ENCODE assay signal across 23 mouse cellular contexts in genomic region chr6:67045424-67045823, GRCm38 (mm10). TPM values are rescaled to one million over a fixed set of nuclear protein-coding genes. Genes with fewer than 3 reads are reported as not detected.
DNase-seq lines count a peak whose midpoint lies in the region; ATAC-seq and TF ChIP-seq lines count a peak whose summit lies in the region.
"Had no signal": no experiment of that assay in that cellular context is flagged by ENCODE, and none has a peak within 500 bp of the region (broad histone marks: within the 10 kb centered on the region; RNA-seq: fewer than 3 reads in every experiment).

No protein-coding gene starts in this region.

- peak; percentile 63 for DNase-seq in 416B (ENCODE audit: low read depth)
- DNase-seq in MEL (ENCODE audit: low read depth, low spot score): peak; percentile 65
- DNase-seq in heart, adult 11 months: no peak
- DNase-seq in ovary, postnatal 14 days (ENCODE audit: low spot score): no peak
- DNase-seq: adrenal gland, adult 2 months; adrenal gland, postnatal 10 days; adrenal gland, postnatal 36 days; B cell, adult 2 months; cerebellum, adult 11-12 months; cerebellum, adult 2 months; cerebellum, adult 9-10 months; cerebellum, postnatal 10 days; cerebellum, postnatal 25 days; embryo, embryonic 11 days had no signal

- H3K9me3 ChIP-seq in MEL (replicated peaks; ENCODE audit: insufficient read depth, low read length): no peaks in the 10 kb centered on the region
- H3K9me3 ChIP-seq: embryonic facial prominence, embryonic 13.5 days; embryonic facial prominence, embryonic 15.5 days; forebrain, embryonic 10.5 days; forebrain, embryonic 12.5 days had no signal

- TF ChIP-seq EP300 in MEL (IDR thresholded peaks at IDR 0.05; ENCODE audit: low read depth in 1 of 2, low read length in 2 of 2): peak in 1 of 2 experiments; percentile 36; a peak in 1 of 4 replicates

- no peak for TF ChIP-seq CTCF in MEL (IDR thresholded peaks at IDR 0.05 in 2 of 3, conservative IDR thresholded peaks at IDR 0.05 in 1 of 3; ENCODE audit: control insufficient read depth in 1 of 3, insufficient read depth in 1 of 3, low read depth in 2 of 3, low read length in 3 of 3, poor library complexity in 1 of 3, severe bottlenecking in 1 of 3)

- peaks cover 11 to 13% of the 10 kb centered on the region in 2 experiments for H3K4me1 ChIP-seq in MEL (ENCODE audit: control insufficient read depth in 1 of 2, insufficient read depth in 2 of 2, low read length in 2 of 2)

- no peak for TF ChIP-seq RAD21 in MEL (IDR thresholded peaks at IDR 0.05; ENCODE audit: low read depth, low read length)

- H3K9ac ChIP-seq in MEL (ENCODE audit: control insufficient read depth, low read depth, low read length, poor library complexity, severe bottlenecking): peak overlapping the region; percentile 26; the same call in 1 of the 2 replicates
- H3K9ac ChIP-seq: embryonic facial prominence, embryonic 13.5 days; embryonic facial prominence, embryonic 15.5 days; forebrain, embryonic 12.5 days had no signal

- no peak overlapping the region for H3K4me3 ChIP-seq in MEL (ENCODE audit: control insufficient read depth in 1 of 2, insufficient read depth in 1 of 2, low read depth in 2 of 2, low read length in 2 of 2)
- H3K4me3 ChIP-seq: embryonic facial prominence, embryonic 13.5 days; embryonic facial prominence, embryonic 15.5 days; erythroblast, embryonic 14.5 days; forebrain, embryonic 10.5 days; forebrain, embryonic 12.5 days had no signal

- peak overlapping the region; percentile 27; the same call in 1 of the 2 replicates for H3K27ac ChIP-seq in MEL (ENCODE audit: control insufficient read depth, low read depth, low read length)
- H3K27ac ChIP-seq: embryonic facial prominence, embryonic 13.5 days; embryonic facial prominence, embryonic 15.5 days; forebrain, embryonic 10.5 days; forebrain, embryonic 12.5 days had no signal

- peaks cover 0 to 31% of the 10 kb centered on the region in 2 experiments; a peak in 2 of 4 replicates for H3K36me3 ChIP-seq in MEL (ENCODE audit: control insufficient read depth in 1 of 2, insufficient read depth in 2 of 2, low read length in 2 of 2)
- H3K36me3 ChIP-seq: embryonic facial prominence, embryonic 13.5 days; embryonic facial prominence, embryonic 15.5 days; forebrain, embryonic 10.5 days; forebrain, embryonic 12.5 days had no signal

- H3K79me2 ChIP-seq in MEL (ENCODE audit: control insufficient read depth, insufficient read depth, low read length, poor library complexity): no peaks in the 10 kb centered on the region

- no peak for TF ChIP-seq POLR2A in MEL (IDR thresholded peaks at IDR 0.05; ENCODE audit: control insufficient read depth in 1 of 2, insufficient read depth in 1 of 2, low read depth in 1 of 2, low read length in 2 of 2, poor library complexity in 1 of 2)

- ATAC-seq in CD4-positive, CD25-positive, alpha-beta regulatory T cell, adult 4 months: peak; percentile 18
- no peak for ATAC-seq in granulocyte monocyte progenitor cell, adult 5-6 weeks (replicated peaks; ENCODE audit: poor library complexity, severe bottlenecking)
- ATAC-seq: forebrain, embryonic 14.5 days; forebrain, embryonic 16.5 days had no signal

- no peaks in the 10 kb centered on the region for H3K27me3 ChIP-seq in MEL (ENCODE audit: control insufficient read depth in 1 of 2, insufficient read depth in 2 of 2, low read length in 2 of 2)
- H3K27me3 ChIP-seq: embryonic facial prominence, embryonic 13.5 days; embryonic facial prominence, embryonic 15.5 days; forebrain, embryonic 12.5 days had no signal

TF ChIP-seq in MEL, 35 proteins besides CTCF, POLR2A, EP300 and RAD21:
- TF ChIP-seq ZMIZ1 (IDR thresholded peaks at IDR 0.05; ENCODE audit: low read depth, low read length): no peak
- TF ChIP-seq MAZ (IDR thresholded peaks at IDR 0.05; ENCODE audit: low read depth, low read length): no peak
- no peak for TF ChIP-seq USF2 (IDR thresholded peaks at IDR 0.05; ENCODE audit: borderline replicate concordance in 1 of 2, insufficient read depth in 1 of 2, low read depth in 1 of 2, low read length in 2 of 2)
- 0 out of 2 replicates have a peak, but pooled peaks have one; percentile 12 for TF ChIP-seq MXI1 (IDR thresholded peaks at IDR 0.05; ENCODE audit: low read depth, low read length)
- TF ChIP-seq TBP (IDR thresholded peaks at IDR 0.05; ENCODE audit: low read depth, low read length): peak; percentile 42; the same call in 1 of the 2 replicates
- TF ChIP-seq E2F4 (IDR thresholded peaks at IDR 0.05; ENCODE audit: borderline replicate concordance, low read depth, low read length): no peak
- TF ChIP-seq GATA1 (IDR thresholded peaks at IDR 0.05; ENCODE audit: low read depth, low read length): peak; percentile 75
- TF ChIP-seq MYB (IDR thresholded peaks at IDR 0.05; ENCODE audit: low read depth, low read length): no peak
- no peak for TF ChIP-seq CHD1 (IDR thresholded peaks at IDR 0.05; ENCODE audit: low read depth, low read length)
- TF ChIP-seq SIN3A (IDR thresholded peaks at IDR 0.05; ENCODE audit: low read length): no peak
- no peak for TF ChIP-seq TAL1 (IDR thresholded peaks at IDR 0.05; ENCODE audit: low read length)
- no peak for TF ChIP-seq ZNF384 (IDR thresholded peaks at IDR 0.05; ENCODE audit: low read depth, low read length)
- TF ChIP-seq KAT2A (conservative IDR thresholded peaks at IDR 0.05; ENCODE audit: low read depth, low read length): no peak
- TF ChIP-seq ETS1 (IDR thresholded peaks at IDR 0.05; ENCODE audit: low read depth, low read length): peak; percentile 91
- TF ChIP-seq HCFC1 (IDR thresholded peaks at IDR 0.05; ENCODE audit: low read depth, low read length): no peak
- TF ChIP-seq MYC (IDR thresholded peaks at IDR 0.05; ENCODE audit: low read depth, low read length): no peak
- no peak for TF ChIP-seq UBTF (IDR thresholded peaks at IDR 0.05; ENCODE audit: borderline replicate concordance, insufficient read depth, low read depth, low read length)
- no peak for TF ChIP-seq ZKSCAN1 (IDR thresholded peaks at IDR 0.05; ENCODE audit: low read depth, low read length)
- no peak for TF ChIP-seq JUND (IDR thresholded peaks at IDR 0.05; ENCODE audit: low read depth, low read length)
- TF ChIP-seq USF1 (IDR thresholded peaks at IDR 0.05; ENCODE audit: low read depth, low read length): no peak
- TF ChIP-seq POLR2AphosphoS2 (IDR thresholded peaks at IDR 0.05; ENCODE audit: low read length): no peak

RNA-seq across cellular contexts. Expression of gene Gadd45a, which starts 8.2 kb away (rescaled TPM):
- polyA plus RNA-seq in CD4-positive, CD25-positive, alpha-beta regulatory T cell, adult 4 months (2017; shearing (Covaris generic)): 1 to 10 TPM; 5.0 to 9.6 TPM
- 18.1 and 29.3 TPM in 2 replicates for total RNA-seq in MEL (2012; rRNA removed)
- 10 to 100 TPM in 1 of 2 experiments, not detected in 1; 37.4 TPM for polyA plus RNA-seq in MEL (2012; ENCODE audit: insufficient read depth in 1 of 2, insufficient read length in 2 of 2, low read depth in 1 of 2, low replicate concordance in 2 of 2, missing spikeins in 1 of 2)
- total RNA-seq in granulocyte monocyte progenitor cell, adult 5-6 weeks (2014; fragmentation: Nextera tagmentation): 6.2 and 12.7 TPM in 2 replicates
- 52.5 and 66.5 TPM in 2 replicates for total RNA-seq in granulocyte monocyte progenitor cell, adult 5-6 weeks (2017)

Comparison
In these comparisons a context has a peak if more than half of its experiments do, and no peak if none do; other contexts are left out.
1. DNase-seq: peak in 416B (single experiment) and MEL (single experiment); none in heart, adult 11 months (single experiment) and ovary, postnatal 14 days (single experiment).